In the genomic region with DNA sequence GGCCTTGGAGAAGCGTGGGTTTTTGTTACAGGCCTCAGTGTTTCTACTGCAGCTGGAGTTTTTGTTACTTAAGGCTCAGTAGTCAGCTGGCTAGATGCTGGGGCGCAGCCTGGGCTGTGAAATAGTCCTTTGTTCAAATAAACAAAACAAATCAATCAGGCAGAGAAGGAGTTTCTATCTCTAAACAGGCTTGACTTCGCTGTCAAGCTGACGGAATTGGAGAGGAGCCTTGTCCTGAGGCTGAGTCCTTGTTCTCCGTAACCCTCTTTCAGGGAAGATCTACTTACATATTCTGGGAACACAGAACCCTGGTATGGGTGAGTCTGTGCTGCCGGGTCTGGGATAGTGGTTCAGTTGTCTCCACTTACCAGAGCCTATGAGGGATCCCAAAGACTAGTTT, we compare ENCODE assay signal across 12 mouse cellular contexts. TPM values are rescaled to one million over a fixed set of nuclear protein-coding genes. Genes with fewer than 3 reads are reported as not detected.
DNase-seq lines count a peak whose midpoint lies in the region; ATAC-seq lines count a peak whose summit lies in the region.
"Had no signal": no experiment of that assay in that cellular context is flagged by ENCODE, and none has a peak within 500 bp of the region (broad histone marks: within the 10 kb centered on the region; RNA-seq: fewer than 3 reads in every experiment).

No protein-coding gene starts in this region.

- DNase-seq in cerebellum, postnatal 10 days = peak; percentile 3 to 12
- DNase-seq in cerebellum, postnatal 25 days = no peak
- DNase-seq in right cerebral cortex, adult 18-20 months = peak; percentile 24
- no peak for DNase-seq in right cerebral cortex, postnatal 4 days
- DNase-seq in kidney, postnatal 4 days = no peak
- DNase-seq in adrenal gland, adult 18-20 months (ENCODE audit: low spot score in 2 of 2) = no peak
- DNase-seq: heart, postnatal 4 days; lung, postnatal 36 days had no signal

- WGBS in hindbrain, embryonic 12.5 days = 22% methylated on average over 6 of the region's 6 CpGs
- WGBS in neural tube, embryonic 14.5 days = 28% methylated on average over 6 of the region's 6 CpGs

- H3K4me2 ChIP-seq in hindbrain, embryonic 12.5 days (replicated peaks) = no peak overlapping the region
- H3K4me2 ChIP-seq in neural tube, embryonic 14.5 days (ENCODE audit: low read depth, low read length) = no peak overlapping the region
- H3K4me2 ChIP-seq: embryonic facial prominence, embryonic 12.5 days; liver, embryonic 11.5 days had no signal

- no peaks in the 10 kb centered on the region for H3K36me3 ChIP-seq in hindbrain, embryonic 12.5 days
- H3K36me3 ChIP-seq in neural tube, embryonic 14.5 days (ENCODE audit: control insufficient read depth, insufficient read depth, low read length) = no peaks in the 10 kb centered on the region
- H3K36me3 ChIP-seq: embryonic facial prominence, embryonic 12.5 days had no signal

- peak; percentile 85 for ATAC-seq in hindbrain, embryonic 12.5 days (ENCODE audit: low FRiP score)
- ATAC-seq in neural tube, embryonic 14.5 days (ENCODE audit: low read depth) = peak; percentile 54; the same call in 1 of the 2 replicates

- peak overlapping the region; percentile 14; the same call in 1 of the 2 replicates for H3K27ac ChIP-seq in hindbrain, embryonic 12.5 days
- no peak overlapping the region for H3K27ac ChIP-seq in neural tube, embryonic 14.5 days (ENCODE audit: low read depth, low read length)
- H3K27ac ChIP-seq: embryonic facial prominence, embryonic 12.5 days had no signal

- H3K4me3 ChIP-seq in hindbrain, embryonic 12.5 days = no peak overlapping the region
- no peak overlapping the region for H3K4me3 ChIP-seq in neural tube, embryonic 14.5 days (ENCODE audit: low read depth, low read length)
- H3K4me3 ChIP-seq: embryonic facial prominence, embryonic 12.5 days had no signal

- no peak overlapping the region for H3K9ac ChIP-seq in hindbrain, embryonic 12.5 days
- no peak overlapping the region for H3K9ac ChIP-seq in neural tube, embryonic 14.5 days (replicated peaks; ENCODE audit: low read depth, low read length)
- H3K9ac ChIP-seq: embryonic facial prominence, embryonic 12.5 days had no signal

- H3K27me3 ChIP-seq in hindbrain, embryonic 12.5 days = no peaks in the 10 kb centered on the region
- no peaks in the 10 kb centered on the region for H3K27me3 ChIP-seq in neural tube, embryonic 14.5 days (ENCODE audit: control insufficient read depth, insufficient read depth, low read length)
- H3K27me3 ChIP-seq: embryonic facial prominence, embryonic 12.5 days had no signal

- no peaks in the 10 kb centered on the region for H3K9me3 ChIP-seq in hindbrain, embryonic 12.5 days (replicated peaks)
- H3K9me3 ChIP-seq in neural tube, embryonic 14.5 days (ENCODE audit: control insufficient read depth, low read length) = no peaks in the 10 kb centered on the region
- H3K9me3 ChIP-seq: embryonic facial prominence, embryonic 12.5 days had no signal

- peaks cover 7% of the 10 kb centered on the region; the same call in 1 of the 2 replicates for H3K4me1 ChIP-seq in hindbrain, embryonic 12.5 days
- H3K4me1 ChIP-seq in neural tube, embryonic 14.5 days (ENCODE audit: control insufficient read depth, insufficient read depth, low read length) = no peaks in the 10 kb centered on the region

RNA-seq across cellular contexts. Expression of gene Pdk4, which starts 48.6 kb away (rescaled TPM):
- 1.4 and 1.6 TPM in 2 replicates for polyA plus RNA-seq in hindbrain, embryonic 12.5 days (2016; fragmentation: Nextera tagmentation; extraction: Ambion mirVana)
- polyA plus RNA-seq in neural tube, embryonic 14.5 days (2014; fragmentation: Nextera tagmentation; extraction: Ambion mirVana) = 0.33 and 0.53 TPM in 2 replicates
- total RNA-seq in adrenal gland, adult 18-20 months (2021) = 100 to 1,000 TPM; 290 to 1,000 TPM

Comparison
In these comparisons a context has a peak if more than half of its experiments do, and no peak if none do; other contexts are left out.
1. DNase-seq: peak in cerebellum, postnatal 10 days (2 of 2) and right cerebral cortex, adult 18-20 months (single experiment); none in cerebellum, postnatal 25 days (0 of 2), right cerebral cortex, postnatal 4 days (single experiment), kidney, postnatal 4 days (0 of 2) and adrenal gland, adult 18-20 months (0 of 2).